Mouse (Mus musculus) macrophage (primary cell): Measurements from ENCODE around the gene Tas2r109. TPM values are rescaled to one million over a fixed set of nuclear protein-coding genes. Genes with fewer than 3 reads are reported as not detected.
"Not testable (repeated sequence)": the region's sequence is repeated elsewhere in the genome, so short reads cannot be mapped to it uniquely, and the experiment has no call there.

Experiments used
- H3K27ac ChIP-seq: fragments of 350-480 bp; formaldehyde crosslinking; 2 replicates; pipeline ENCODE4 v1.9.0; 2021
- H3K36me3 ChIP-seq: fragments of 350-480 bp; formaldehyde crosslinking; 2 replicates; pipeline ENCODE4 v1.9.0; 2021; ENCODE audit errors: inconsistent target
- H3K4me3 ChIP-seq: fragments of 350-480 bp; formaldehyde crosslinking; 2 replicates; pipeline ENCODE4 v1.9.0; 2021; ENCODE audit errors: inconsistent target
- H3K79me2 ChIP-seq: fragments of 350-480 bp; formaldehyde crosslinking; 2 replicates; pipeline ENCODE4 v1.9.0; 2021; ENCODE audit errors: inconsistent target
- WGBS: methylation state at CpG from one replicate; pipeline ENCODE4 v1.1.7; 2026; ENCODE audit warnings: inconsistent platforms; ENCODE audit not compliant: missing documents; 5-methylcytosine and 5-hydroxymethylcytosine counted together
- polyA plus RNA-seq: library from polyadenylated mRNA; stranded (reverse); fragments of 250-400 nt; gene quantifications from 3 replicates; pipeline ENCODE4 v1.2.4, GENCODE M21; 2018; ENCODE audit warnings: inconsistent platforms
- total RNA-seq, 78 experiments: library from RNA; depleted of rRNA; stranded (reverse); fragments of 250-400 nt; gene quantifications; 1 replicate in 9 of 78; 2 replicates in 24 of 78; 3 replicates in 43 of 78; 4 replicates in 2 of 78; pipeline ENCODE4 v1.2.4; 2018; ENCODE audit warnings: inconsistent platforms in 56 of 78

Gene Tas2r109
- total RNA-seq (2018; cell fraction: chromatin; rRNA removed) = not detected
- not detected for total RNA-seq (2018; cell fraction: cytosol; rRNA removed)
- not detected for total RNA-seq (2018; cell fraction: nucleus; rRNA removed)
- not detected in 3 replicates for polyA plus RNA-seq

DNA sequence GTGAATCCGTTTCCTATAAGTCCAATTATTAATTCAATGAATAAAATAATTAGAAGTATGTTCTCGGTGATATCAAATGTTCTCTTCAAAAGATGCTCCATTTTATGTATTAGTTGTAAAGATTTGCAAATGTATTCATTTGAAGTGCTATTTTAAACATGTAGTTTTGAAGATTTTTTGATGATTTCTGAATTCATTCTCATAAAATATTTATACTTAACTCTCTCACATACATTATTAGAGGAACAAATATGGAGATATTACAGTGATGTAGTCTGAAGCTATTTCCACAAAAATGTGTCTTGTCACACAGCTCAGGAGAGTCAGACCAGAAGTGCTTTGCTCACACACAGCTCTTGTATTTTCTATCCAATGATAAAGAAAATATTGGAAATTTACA is at the start of gene Tas2r109:
Tas2r109 (minus strand) TSS at position 101 of the 400 bp plus-strand sequence.
- no peak within 1 kb of the TSS for H3K4me3 ChIP-seq
- 65% methylated on average over 2 of the region's 2 CpGs for WGBS

DNA sequence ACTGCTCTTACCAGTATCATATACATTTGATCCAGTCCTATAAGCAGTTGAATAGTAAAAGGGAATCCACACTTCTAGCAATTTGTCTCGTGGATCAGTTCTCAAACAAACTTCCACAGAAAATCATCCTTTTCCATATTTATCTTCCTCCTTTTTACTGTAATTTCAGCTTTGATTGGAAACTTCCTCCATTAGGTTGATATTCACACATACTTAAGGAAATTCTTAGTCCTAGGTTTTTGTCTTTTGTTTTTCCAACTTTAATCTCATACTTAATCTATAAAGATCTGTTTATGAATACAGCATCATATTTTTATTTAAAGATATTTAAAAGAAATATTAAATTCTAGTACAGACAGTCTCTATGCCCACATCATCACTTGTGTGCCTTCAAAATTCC is 22.9 kb downstream of the Tas2r109 start, which contains the start of gene Tas2r131:
Tas2r131 (minus strand) TSS at position 101 of the 400 bp plus-strand sequence.
- H3K36me3 ChIP-seq = no peaks in the 10 kb centered on the region
- no peak within 1 kb of the TSS for H3K4me3 ChIP-seq
- no peak within 1 kb of the TSS for H3K27ac ChIP-seq
- WGBS = 50% methylated on average over 1 of the region's 1 CpGs
- no peaks in the 10 kb centered on the region for H3K79me2 ChIP-seq

More for the DNA sequence above, at the start of gene Tas2r109:
- Histone ChIP-seq H3K36me3 (no peaks in the 10 kb centered on the region), H3K79me2 (no peaks in the 10 kb centered on the region), H3K27ac (no peak within 1 kb of the TSS)

DNA sequence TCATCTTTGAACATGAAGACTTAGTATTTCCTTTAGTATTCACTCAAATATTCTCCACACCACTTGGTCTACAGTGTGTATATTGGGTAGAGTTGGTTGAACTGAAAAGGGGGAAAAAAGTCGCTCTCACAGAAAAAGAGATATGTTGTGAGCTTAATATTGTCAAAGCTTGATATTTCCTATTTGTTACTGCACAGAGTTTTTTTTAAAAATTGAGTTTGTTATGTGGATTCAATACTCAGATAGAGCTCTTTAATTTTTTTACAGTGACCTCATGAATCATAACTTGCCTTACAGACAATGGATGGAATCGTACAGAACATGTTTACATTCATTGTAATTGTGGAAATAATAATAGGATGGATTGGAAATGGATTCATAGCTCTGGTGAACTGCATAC is 30.0 kb downstream of the Tas2r109 start, which contains the start of gene Tas2r129:
Tas2r129 (plus strand) TSS at position 301 of the 400 bp plus-strand sequence.
- Histone ChIP-seq H3K79me2 (no peaks in the 10 kb centered on the region), H3K36me3 (no peaks in the 10 kb centered on the region), H3K4me3 (no peak within 1 kb of the TSS), H3K27ac (no peak within 1 kb of the TSS)
- WGBS = 73% methylated on average over 2 of the region's 2 CpGs

DNA sequence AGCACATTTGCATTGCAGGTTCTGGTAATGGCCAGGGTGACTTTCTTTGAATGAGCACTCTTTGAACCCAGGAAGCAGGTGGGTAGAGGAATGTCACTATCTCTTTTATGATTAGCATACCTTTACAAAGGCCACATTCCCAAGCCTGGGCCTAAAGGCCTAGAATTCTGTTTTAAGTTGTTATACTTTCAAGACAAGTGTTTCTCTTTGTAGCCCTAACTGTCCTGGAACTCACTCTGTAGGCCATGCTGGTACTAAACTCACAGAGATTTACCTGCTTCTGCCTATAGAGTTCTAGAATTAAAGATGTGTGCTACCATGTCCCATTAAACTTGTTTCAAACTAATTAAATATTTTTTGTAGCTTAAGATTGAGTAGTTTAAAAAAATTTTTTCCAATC is 39.4 kb downstream of the Tas2r109 start:
- not testable (repeated sequence) for H3K27ac ChIP-seq, H3K79me2 ChIP-seq, H3K4me3 ChIP-seq, H3K36me3 ChIP-seq

Other genes with a start within 250 kb of the Tas2r109 start
- gene Tas2r115, start 242.9 kb downstream of the Tas2r109 start, polyA plus RNA-seq = not detected in 3 replicates
- gene Tas2r124, start 226.2 kb downstream of the Tas2r109 start, polyA plus RNA-seq = not detected in 3 replicates
- gene Tas2r102, start 218.8 kb downstream of the Tas2r109 start, polyA plus RNA-seq = not detected in 3 replicates
- gene Tas2r136, start 202.8 kb downstream of the Tas2r109 start, polyA plus RNA-seq = not detected in 3 replicates
- not detected in 3 replicates for gene Tas2r117, start 178.1 kb downstream of the Tas2r109 start, polyA plus RNA-seq
- not detected in 3 replicates for gene Tas2r123, start 133.8 kb downstream of the Tas2r109 start, polyA plus RNA-seq
- not detected in 3 replicates for gene Tas2r116, start 125.5 kb downstream of the Tas2r109 start, polyA plus RNA-seq
- gene Tas2r110, start 113.0 kb downstream of the Tas2r109 start, polyA plus RNA-seq = not detected in 3 replicates
- gene Tas2r113, start 88.0 kb downstream of the Tas2r109 start, polyA plus RNA-seq = not detected in 3 replicates
- gene Tas2r125, start 71.3 kb downstream of the Tas2r109 start, polyA plus RNA-seq = not detected in 3 replicates
- gene Tas2r129, start 29.9 kb downstream of the Tas2r109 start, polyA plus RNA-seq = not detected in 3 replicates
- not detected in 3 replicates for gene Tas2r131, start 23.0 kb downstream of the Tas2r109 start, polyA plus RNA-seq
- not detected in 3 replicates for gene Tas2r103, start 56.1 kb upstream of the Tas2r109 start, polyA plus RNA-seq
- not detected in 3 replicates for gene Tas2r140, start 74.9 kb upstream of the Tas2r109 start, polyA plus RNA-seq
- 36.2 to 80.2 TPM (median 38.7 TPM) in 3 replicates for gene Smim10l1, start 123.9 kb upstream of the Tas2r109 start, polyA plus RNA-seq